Mouse (Mus musculus) CH12.LX (cell line): ENCODE results near the gene Hoxb2. TPM values are rescaled to one million over a fixed set of nuclear protein-coding genes. Genes with fewer than 3 reads are reported as not detected.

ENCODE experiments used
- DNase-seq: peaks from one replicate; pipeline ENCODE4 v3.0.0-alpha.2; 2013; ENCODE audit errors: extremely low read depth
- H3K27ac ChIP-seq: 2 replicates; pipeline ENCODE4 v1.5.1; 2012; ENCODE audit warnings: low read depth, mild to moderate bottlenecking, control low read depth, moderate library complexity; ENCODE audit not compliant: insufficient read depth
- H3K27me3 ChIP-seq: replicated peaks from 2 replicates; pipeline ENCODE3; 2012; ENCODE audit warnings: inconsistent platforms
- H3K36me3 ChIP-seq, 2 experiments: replicated peaks in 1 of 2; 2 replicates each; pipeline versions ENCODE3 to v1.6.1; 2012; ENCODE audit warnings: inconsistent platforms in 1 of 2, low read length in 1 of 2, mild to moderate bottlenecking in 1 of 2, mixed read lengths in 1 of 2, moderate library complexity in 1 of 2; ENCODE audit not compliant: control insufficient read depth in 1 of 2, insufficient read depth in 1 of 2
- H3K4me1 ChIP-seq, 2 experiments: 2 replicates each; pipeline ENCODE4 v1.6.1; 2012; ENCODE audit warnings: inconsistent platforms in 1 of 2, moderate library complexity in 1 of 2; ENCODE audit not compliant: insufficient read depth in 2 of 2, control insufficient read depth in 1 of 2
- H3K4me2 ChIP-seq: 2 replicates; pipeline ENCODE4 v1.6.1; 2012; ENCODE audit warnings: low read depth, mild to moderate bottlenecking, control low read depth; ENCODE audit not compliant: poor library complexity, insufficient read depth, severe bottlenecking
- H3K4me3 ChIP-seq, 3 experiments: fragments of 150-350 bp in 1 of 3; sonication (generic) in 1 of 3; replicated peaks in 1 of 3; 2 replicates each; pipeline versions ENCODE3 to v1.5.1; 2011 to 2012; ENCODE audit warnings: low read depth in 2 of 3, low read length in 2 of 3, mild to moderate bottlenecking in 2 of 3, moderate library complexity in 2 of 3, control low read depth in 1 of 3, improper control_type of control experiment in 1 of 3, inconsistent platforms in 1 of 3, mixed read lengths in 1 of 3; ENCODE audit not compliant: poor library complexity in 1 of 3
- H3K79me2 ChIP-seq: replicated peaks from 2 replicates; pipeline ENCODE4 v1.6.1; 2012; ENCODE audit warnings: mild to moderate bottlenecking, moderate library complexity; ENCODE audit not compliant: control insufficient read depth, poor library complexity, insufficient read depth, severe bottlenecking; ENCODE audit errors: extremely low read depth
- H3K9ac ChIP-seq: 2 replicates; pipeline ENCODE4 v1.6.1; 2012; ENCODE audit warnings: low read depth, mild to moderate bottlenecking, control low read depth, moderate library complexity; ENCODE audit not compliant: insufficient read depth
- H3K9me3 ChIP-seq: replicated peaks from 2 replicates; pipeline ENCODE3; 2012; ENCODE audit warnings: low read length, inconsistent platforms, mixed read lengths
- CHD1 ChIP-seq: IDR thresholded peaks from 2 replicates; pipeline ENCODE4 v1.6.1; 2012; ENCODE audit warnings: low read depth, low read length, improper control_type of control experiment, inconsistent platforms
- CHD2 ChIP-seq: IDR thresholded peaks from 2 replicates; pipeline ENCODE4 v1.6.1; 2011; ENCODE audit warnings: low read length, improper control_type of control experiment
- EP300 ChIP-seq: IDR thresholded peaks from 2 replicates; pipeline ENCODE4 v1.6.1; 2011; ENCODE audit warnings: low read length, improper control_type of control experiment
- ETS1 ChIP-seq: conservative IDR thresholded peaks from 2 replicates; pipeline ENCODE4 v1.6.1; 2012; ENCODE audit warnings: low read depth, mild to moderate bottlenecking, inconsistent platforms, low read length, improper control_type of control experiment, moderate library complexity
- GABPA ChIP-seq: IDR thresholded peaks from 2 replicates; pipeline ENCODE4 v1.6.1; 2012; ENCODE audit warnings: low read depth, low read length, improper control_type of control experiment, inconsistent platforms; ENCODE audit not compliant: insufficient replicate concordance
- MEF2A ChIP-seq: IDR thresholded peaks from 2 replicates; pipeline ENCODE4 v1.6.1; 2014; ENCODE audit warnings: low read depth, mild to moderate bottlenecking, inconsistent platforms, low read length, improper control_type of control experiment, borderline replicate concordance
- MXI1 ChIP-seq: IDR thresholded peaks from 2 replicates; pipeline ENCODE4 v1.6.1; 2011; ENCODE audit warnings: mild to moderate bottlenecking, low read depth, low read length, improper control_type of control experiment
- NELFE ChIP-seq: IDR thresholded peaks from 2 replicates; pipeline ENCODE4 v1.6.1; 2011; ENCODE audit warnings: low read depth, low read length, improper control_type of control experiment
- NRF1 ChIP-seq: IDR thresholded peaks from 2 replicates; pipeline ENCODE4 v1.6.1; 2014; ENCODE audit warnings: low read depth, mild to moderate bottlenecking, inconsistent platforms, low read length, improper control_type of control experiment, moderate library complexity
- PAX5 ChIP-seq: IDR thresholded peaks from 2 replicates; pipeline ENCODE4 v1.6.1; 2012; ENCODE audit warnings: low read length, inconsistent platforms, mixed read lengths
- SMC3 ChIP-seq: IDR thresholded peaks from 2 replicates; pipeline ENCODE4 v1.6.1; 2011; ENCODE audit warnings: low read depth, low read length, improper control_type of control experiment
- TCF12 ChIP-seq: IDR thresholded peaks from 2 replicates; pipeline ENCODE4 v1.6.1; 2014; ENCODE audit warnings: low read depth, mild to moderate bottlenecking, inconsistent platforms, low read length, improper control_type of control experiment
- UBTF ChIP-seq: IDR thresholded peaks from 2 replicates; pipeline ENCODE4 v1.6.1; 2012; ENCODE audit warnings: low read depth, mild to moderate bottlenecking, inconsistent platforms, low read length, improper control_type of control experiment, moderate library complexity
- USF2 ChIP-seq: conservative IDR thresholded peaks from 2 replicates; pipeline ENCODE4 v1.6.1; 2011; ENCODE audit warnings: low read depth, low read length, improper control_type of control experiment
- ZKSCAN1 ChIP-seq: IDR thresholded peaks from 2 replicates; pipeline ENCODE4 v1.6.1; 2012; ENCODE audit warnings: low read depth, inconsistent platforms, low read length, improper control_type of control experiment, borderline replicate concordance
- dilution Hi-C: fragments of 300-500 bp; cut with MboI; formaldehyde crosslinking; loops from 2 replicates; pipeline ENCODE4 v1.14.3; 2020; ENCODE audit warnings: low sequenced_read_pairs; ENCODE audit not compliant: extremely low pct_unique_long_range_greater_than_20kb, extremely low pct_ligation_motif_present
- in situ Hi-C: fragments of 300-500 bp; cut with MboI; formaldehyde crosslinking; loops from 3 replicates; pipeline ENCODE4 v1.14.3; 2019; ENCODE audit warnings: low sequenced_read_pairs, low pct_ligation_motif_present, low pct_unique_long_range_greater_than_20kb, mixed read lengths
- polyA plus RNA-seq: library from polyadenylated mRNA; unstranded; fragments of >175 nt; gene quantifications from 2 replicates; pipeline ENCODE4 v1.2.1, GENCODE M21; 2012; ENCODE audit warnings: low read depth; ENCODE audit not compliant: insufficient read length
- total RNA-seq, 2 experiments: library from RNA; depleted of rRNA; stranded (reverse); fragments of 300-350 nt in 1 of 2; fragments of >200 nt in 1 of 2; gene quantifications; 2 replicates each; pipeline ENCODE4 v1.2.3; 2012 to 2014

The Hoxb2 gene
- total and polyA plus RNA-seq, 3 experiments = not detected

GRCm38 (mm10) chr11:96354376-96354775, 4.1 kb downstream of the Hoxb2 start:
- Histone ChIP-seq H3K9ac (no peak overlapping the region), H3K4me3 (no peak overlapping the region), H3K27ac (no peak overlapping the region), H3K79me2 (no peaks in the 10 kb centered on the region), H3K27me3 (peaks cover 51% of the 10 kb centered on the region), H3K4me2 (no peak overlapping the region), H3K9me3 (peaks cover 6% of the 10 kb centered on the region), H3K4me1 (peaks cover 0 to 12% of the 10 kb centered on the region in 2 experiments; a peak in 2 of 4 replicates), H3K36me3 (no peaks in the 10 kb centered on the region)
- in situ Hi-C loops = no loop called here
- no peak for DNase-seq
- dilution Hi-C loops = no loop called here
- TF ChIP-seq CHD2 = no peak
- TF ChIP-seq EP300 = no peak
- TF ChIP-seq GABPA = no peak
- TF ChIP-seq ZKSCAN1 = no peak
- TF ChIP-seq TCF12 = no peak

- peaks cover 0 to 12% of the 10 kb centered on the region in 2 experiments; a peak in 2 of 4 replicates for H3K4me1 ChIP-seq
- dilution Hi-C loops (no loop called here), in situ Hi-C loops (no loop called here)
- no peak overlapping the region for H3K4me3 ChIP-seq
- no peak overlapping the region for H3K9ac ChIP-seq
- no peaks in the 10 kb centered on the region for H3K36me3 ChIP-seq
- no peak for DNase-seq
- TF ChIP-seq TCF12 (no peak), ZKSCAN1 (no peak), ETS1 (no peak), NRF1 (no peak), USF2 (no peak), CHD1 (no peak), PAX5 (no peak), NELFE (no peak), UBTF (no peak), MEF2A (no peak), MXI1 (no peak), SMC3 (no peak)
- no peak overlapping the region for H3K4me2 ChIP-seq
- no peaks in the 10 kb centered on the region for H3K79me2 ChIP-seq
- H3K27me3 ChIP-seq = peaks cover 52% of the 10 kb centered on the region
- H3K27ac ChIP-seq = no peak overlapping the region
- peaks cover 6% of the 10 kb centered on the region for H3K9me3 ChIP-seq
Observed at GRCm38 (mm10) chr11:96354801-96355311, 4.5 kb downstream of the Hoxb2 start.
